In genomic region chr11:95827464-95828085, GRCm38 (mm10) we compare ENCODE assay signal across 7 mouse cellular contexts. TPM values are rescaled to one million over a fixed set of nuclear protein-coding genes. Genes with fewer than 3 reads are reported as not detected.
DNase-seq lines count a peak whose midpoint lies in the region; ATAC-seq and TF ChIP-seq lines count a peak whose summit lies in the region.

No protein-coding gene starts in this region.

- H3K36me3 ChIP-seq in heart, embryonic 13.5 days, result no peaks in the 10 kb centered on the region

- peaks cover 1% of the 10 kb centered on the region for H3K4me1 ChIP-seq in cerebellum, adult 2 months (ENCODE audit: control insufficient read depth, insufficient read depth, low read length)
- H3K4me1 ChIP-seq in heart, embryonic 13.5 days, result peaks cover 45% of the 10 kb centered on the region

- no peak for TF ChIP-seq CTCF in Patski (IDR thresholded peaks at IDR 0.05)
- TF ChIP-seq CTCF in cerebellum, adult 2 months (IDR thresholded peaks at IDR 0.05; ENCODE audit: borderline replicate concordance, insufficient read depth, low read depth, low read length), result peak; percentile 65; the same call in 1 of the 2 replicates

- H3K9me3 ChIP-seq in heart, embryonic 13.5 days, result no peaks in the 10 kb centered on the region

- in situ Hi-C loops in Patski (cut with MboI; ENCODE audit: low pct_unique_long_range_greater_than_20kb), result no loop called here

- POLR2A ChIA-PET in Patski (lab: Charles Lee), result no interaction called here

- CTCF ChIA-PET in Patski (lab: Charles Lee), result interaction anchor here (0.7 to 1.7 kb wide), 13 partner anchors 8 to 313 kb away, joined by 3 to 5 read pairs (median 3); partner anchors contain the start of gene Snf8

- H3K4me2 ChIP-seq in heart, embryonic 13.5 days, result peak overlapping the region; percentile 41

- DNase-seq in left cerebral cortex, adult 18-20 months (ENCODE audit: low spot score in 2 of 2), result peak; percentile 63 to 73
- DNase-seq in left cerebral cortex, adult 11 months (ENCODE audit: low spot score), result no peak
- DNase-seq in Patski (ENCODE audit: low read depth, low spot score) (peak; percentile 25), liver (peak; percentile 80)
- peak; percentile 70 to 79 for DNase-seq in cerebellum, adult 2 months
- peak; percentile 88 for DNase-seq in retina, embryonic 14.5 days (ENCODE audit: low spot score)

- no peak overlapping the region for H3K4me3 ChIP-seq in cerebellum, adult 2 months (replicated peaks; ENCODE audit: insufficient read depth, low read depth, low read length)
- H3K4me3 ChIP-seq in heart, embryonic 13.5 days, result no peak overlapping the region

- peak overlapping the region; percentile 44; the same call in 1 of the 2 replicates for H3K9ac ChIP-seq in heart, embryonic 13.5 days

- no peak for TF ChIP-seq POLR2A in cerebellum, adult 2 months (IDR thresholded peaks at IDR 0.05; ENCODE audit: borderline replicate concordance, insufficient read depth, low read length)

- peaks cover 14% of the 10 kb centered on the region for H3K27me3 ChIP-seq in Patski
- no peaks in the 10 kb centered on the region for H3K27me3 ChIP-seq in cerebellum, adult 2 months (ENCODE audit: control insufficient read depth, insufficient read depth, low read length)
- peaks cover 82% of the 10 kb centered on the region for H3K27me3 ChIP-seq in heart, embryonic 13.5 days (replicated peaks)

- no peak overlapping the region for H3K27ac ChIP-seq in cerebellum, adult 2 months (ENCODE audit: insufficient read depth, low read length)
- H3K27ac ChIP-seq in heart, embryonic 13.5 days (replicated peaks), result peak overlapping the region; percentile 5; the same call in 1 of the 2 replicates

- ATAC-seq in Patski, result no peak
- ATAC-seq in heart, embryonic 13.5 days (ENCODE audit: extremely low read depth, insufficient number of reproducible peaks, low FRiP score, low TSS enrichment), result no peak

- WGBS in cerebellum, adult 2 months, result 11% methylated on average over 3 of the region's 3 CpGs
- 24% methylated on average over 3 of the region's 3 CpGs for WGBS in heart, embryonic 13.5 days

RNA-seq across cellular contexts. Expression of gene Phospho1, which starts 3.3 kb away (rescaled TPM):
- 10 to 100 TPM; 65.2 to 87.4 TPM for total RNA-seq in left cerebral cortex, adult 18-20 months (2021)
- 2.1 TPM for polyA plus RNA-seq in Patski (2021)
- polyA plus RNA-seq in cerebellum, adult 2 months (2012; rRNA removed), result 110 and 122 TPM in 2 replicates
- polyA plus RNA-seq in heart, embryonic 13.5 days (2015; fragmentation: Nextera tagmentation; extraction: Ambion mirVana), result 1.8 and 2.2 TPM in 2 replicates

RNA-seq across cellular contexts. Expression of gene Gngt2, which starts 9.4 kb away (rescaled TPM):
- 1 to 10 TPM; 2.8 to 4.5 TPM for total RNA-seq in left cerebral cortex, adult 18-20 months (2021)
- not detected for polyA plus RNA-seq in Patski (2021)
- 3.5 and 5.4 TPM in 2 replicates for polyA plus RNA-seq in cerebellum, adult 2 months (2012; rRNA removed)
- 36.6 and 41.4 TPM in 2 replicates for polyA plus RNA-seq in heart, embryonic 13.5 days (2015; fragmentation: Nextera tagmentation; extraction: Ambion mirVana)

RNA-seq across cellular contexts. Expression of gene Abi3, which starts 14.7 kb away (rescaled TPM):
- 1 to 10 TPM; 7.3 to 8.0 TPM for total RNA-seq in left cerebral cortex, adult 18-20 months (2021)
- not detected for polyA plus RNA-seq in Patski (2021)
- polyA plus RNA-seq in cerebellum, adult 2 months (2012; rRNA removed), result 3.2 and 3.9 TPM in 2 replicates
- polyA plus RNA-seq in heart, embryonic 13.5 days (2015; fragmentation: Nextera tagmentation; extraction: Ambion mirVana), result 17.0 and 17.3 TPM in 2 replicates

Comparison
In these comparisons a context has a peak if more than half of its experiments do, and no peak if none do; other contexts are left out.
1. RNA of gene Phospho1, which starts 3.3 kb away (polyA plus RNA-seq): 110 to 122 TPM in cerebellum, adult 2 months; 1.8 to 2.2 TPM in heart, embryonic 13.5 days and 2.1 TPM in Patski (single experiment); every median in the first group is over 10 times any median in the second.